Mouse (Mus musculus) heart, adult 11 months (tissue): ENCODE measurements at regions not wholly inside any gene's neighbourhood (a gene's known extent, or its start where the extent isn't known, plus 50 kb on each side); places are given as distances from the start of the nearest gene placed in this dataset.
A peak's percentile ranks its signal among the peaks of the same experiment; 100 is the strongest.

Experiments
- DNase-seq: peaks from one replicate; pipeline ENCODE4 v3.0.0; 2022

- peak; percentile 56 for DNase-seq
Observed at GRCm38 (mm10) chr13:60123964-60124363, 53.2 kb downstream of the Gas1 start.

- peak; percentile 66 for DNase-seq
Observed at GRCm38 (mm10) chr13:60123174-60123587, 54.0 kb downstream of the Gas1 start.

GRCm38 (mm10) chr13:60122341-60123173 is 54.6 kb downstream of the Gas1 start:
- peak; percentile 83 for DNase-seq

GRCm38 (mm10) chr13:60111465-60111864 is 65.7 kb downstream of the Gas1 start:
- DNase-seq, result no peak

- DNase-seq, result peak; percentile 95
Observed at GRCm38 (mm10) chr13:60110079-60110846, 66.9 kb downstream of the Gas1 start.

GRCm38 (mm10) chr13:60105286-60105685 is 71.9 kb downstream of the Gas1 start:
- DNase-seq, result peak; percentile 79

- peak; percentile 61 for DNase-seq
Observed at GRCm38 (mm10) chr13:60101651-60102050, 75.5 kb downstream of the Gas1 start.

GRCm38 (mm10) chr13:60100130-60101112 is 76.7 kb downstream of the Gas1 start:
- DNase-seq, result peak; percentile 74

- DNase-seq, result peak; percentile 89
Observed at GRCm38 (mm10) chr13:60099469-60100129, 77.6 kb downstream of the Gas1 start.

- DNase-seq, result peak; percentile 67
Observed at GRCm38 (mm10) chr13:60098394-60098793, 78.8 kb downstream of the Gas1 start.

GRCm38 (mm10) chr13:60097776-60098175 is 79.4 kb downstream of the Gas1 start:
- DNase-seq, result peak; percentile 80

- peak; percentile 97 for DNase-seq
Observed at GRCm38 (mm10) chr13:60086657-60087056, 90.5 kb downstream of the Gas1 start.

GRCm38 (mm10) chr13:60084975-60085374 is 92.2 kb downstream of the Gas1 start:
- no peak for DNase-seq

- no peak for DNase-seq
Observed at GRCm38 (mm10) chr13:60084290-60084689, 92.9 kb downstream of the Gas1 start.

GRCm38 (mm10) chr13:60080113-60080512 is 97.1 kb downstream of the Gas1 start:
- DNase-seq, result no peak

GRCm38 (mm10) chr13:60078331-60079050 is 98.7 kb downstream of the Gas1 start:
- peak; percentile 98 for DNase-seq

GRCm38 (mm10) chr13:60076147-60076800 is 100.9 kb downstream of the Gas1 start:
- peak; percentile 97 for DNase-seq

- peak; percentile 98 for DNase-seq
Observed at GRCm38 (mm10) chr13:60071595-60071994, 105.6 kb downstream of the Gas1 start.

- DNase-seq, result no peak
Observed at GRCm38 (mm10) chr13:60069196-60069595, 108.0 kb downstream of the Gas1 start.

- DNase-seq, result no peak
Observed at GRCm38 (mm10) chr13:60067325-60067724, 109.8 kb downstream of the Gas1 start.

- DNase-seq, result no peak
Observed at GRCm38 (mm10) chr13:60061589-60061988, 115.6 kb downstream of the Gas1 start.
